Mouse (Mus musculus) lung, postnatal 0 days (tissue): ENCODE measurements around the gene App.

Experiments
- CTCF ChIP-seq: IDR thresholded peaks from 2 replicates; pipeline ENCODE4 v1.5.1; 2016; ENCODE audit warnings: antibody characterized with exemption, mild to moderate bottlenecking
- EP300 ChIP-seq: IDR thresholded peaks from 2 replicates; pipeline ENCODE4 v1.6.1; 2016; ENCODE audit warnings: antibody characterized with exemption, mild to moderate bottlenecking, control low read depth

GRCm38 (mm10) chr16:85047310-85047709 lies 126.3 kb downstream of the App start:
- TF ChIP-seq CTCF, result no peak
- no peak for TF ChIP-seq EP300
